Mouse (Mus musculus): ENCODE data around the gene Gal3st2c. TPM values are rescaled to one million over a fixed set of nuclear protein-coding genes. Genes with fewer than 3 reads are reported as not detected.

Gene Gal3st2c
- polyA plus RNA-seq, 1 experiment from 2014 or later, result not detected

Other genes with a start within 250 kb of the Gal3st2c start
- gene Atg4b, start 239.0 kb upstream of the Gal3st2c start, polyA plus RNA-seq (2018), result 35.6 to 47.4 TPM (median 36.8 TPM) in 3 replicates
- 19.4 to 27.1 TPM (median 20.8 TPM) in 3 replicates for gene Thap4, start 235.6 kb upstream of the Gal3st2c start, polyA plus RNA-seq (2018)
- gene Dtymk, start 188.6 kb upstream of the Gal3st2c start, polyA plus RNA-seq (2018), result 11.9 to 58.0 TPM (median 15.6 TPM) in 3 replicates
- gene Ing5, start 186.5 kb upstream of the Gal3st2c start, polyA plus RNA-seq (2018), result 5.8 to 10.8 TPM (median 6.5 TPM) in 3 replicates
- gene D2hgdh, start 165.6 kb upstream of the Gal3st2c start, polyA plus RNA-seq (2018), result 8.4 to 9.9 TPM (median 9.6 TPM) in 3 replicates
- gene Gal3st2, start 129.2 kb upstream of the Gal3st2c start, polyA plus RNA-seq (2018), result 0.06 TPM in 1 of 3 replicates, not detected in the others
- not detected in 3 replicates for gene Gal3st2b, start 72.2 kb upstream of the Gal3st2c start, polyA plus RNA-seq (2018)
- not detected in 3 replicates for gene Neu4, start 29.9 kb downstream of the Gal3st2c start, polyA plus RNA-seq (2018)
- not detected in 3 replicates for gene Pdcd1, start 62.0 kb downstream of the Gal3st2c start, polyA plus RNA-seq (2018)

All from macrophage (primary cell).